Mouse (Mus musculus): Measurements from ENCODE around the gene Icam4.
"Not testable (repeated sequence)": the region's sequence is repeated elsewhere in the genome, so short reads cannot be mapped to it uniquely, and the experiment has no call there.

Gene Icam4

GRCm38 (mm10) chr9:21034481-21035085, 5.4 kb downstream of the Icam4 start:
- no peak for DNase-seq (ENCODE audit: low spot score in 2 of 2)

- no peak for DNase-seq (ENCODE audit: low spot score in 2 of 2)
Measured at GRCm38 (mm10) chr9:21035586-21035985, 6.4 kb downstream of the Icam4 start.

- no peak for DNase-seq (ENCODE audit: low spot score in 2 of 2)
Measured at GRCm38 (mm10) chr9:21036161-21036560, 7.0 kb downstream of the Icam4 start.

GRCm38 (mm10) chr9:21036666-21037065, 7.5 kb downstream of the Icam4 start:
- DNase-seq (ENCODE audit: low spot score in 2 of 2): no peak

- DNase-seq (ENCODE audit: low spot score in 2 of 2): no peak
Measured at GRCm38 (mm10) chr9:21037481-21037891, 8.3 kb downstream of the Icam4 start.

GRCm38 (mm10) chr9:21039779-21040178, 10.6 kb downstream of the Icam4 start:
- no peak for DNase-seq (ENCODE audit: low spot score in 2 of 2)

GRCm38 (mm10) chr9:21041308-21041707, 12.1 kb downstream of the Icam4 start:
- DNase-seq (ENCODE audit: low spot score in 2 of 2): no peak

- no peak for DNase-seq (ENCODE audit: low spot score in 2 of 2)
Measured at GRCm38 (mm10) chr9:21043563-21043962, 14.4 kb downstream of the Icam4 start.

GRCm38 (mm10) chr9:21044785-21045184, 15.6 kb downstream of the Icam4 start:
- DNase-seq (ENCODE audit: low spot score in 2 of 2): not testable (repeated sequence)

GRCm38 (mm10) chr9:21045235-21045634, 16.1 kb downstream of the Icam4 start:
- no peak for DNase-seq (ENCODE audit: low spot score in 2 of 2)

GRCm38 (mm10) chr9:21051578-21051977, 22.4 kb downstream of the Icam4 start:
- no peak for DNase-seq (ENCODE audit: low spot score in 2 of 2)

GRCm38 (mm10) chr9:21062928-21063327, 33.8 kb downstream of the Icam4 start:
- no peak for DNase-seq (ENCODE audit: low spot score in 2 of 2)

GRCm38 (mm10) chr9:21067006-21067684, 38.0 kb downstream of the Icam4 start, which contains the start of gene Zglp1:
TSS of gene Zglp1 (minus strand) at chr9:21067093.
- DNase-seq (ENCODE audit: low spot score in 2 of 2): no peak

GRCm38 (mm10) chr9:21072641-21073040, 43.5 kb downstream of the Icam4 start:
- no peak for DNase-seq (ENCODE audit: low spot score in 2 of 2)

GRCm38 (mm10) chr9:21073044-21073840, 44.1 kb downstream of the Icam4 start, which contains the start of the genes Gm49373 and Fdx1l:
TSS of gene Gm49373 (minus strand) at chr9:21073096.
TSS of gene Fdx1l (minus strand) at chr9:21073614.
- peak; percentile 65 to 79 for DNase-seq (ENCODE audit: low spot score in 2 of 2)

- no peak for DNase-seq (ENCODE audit: low spot score in 2 of 2)
Measured at GRCm38 (mm10) chr9:21074173-21074572, 45.0 kb downstream of the Icam4 start.

- DNase-seq (ENCODE audit: low spot score in 2 of 2): no peak
Measured at GRCm38 (mm10) chr9:21075625-21076024, 46.5 kb downstream of the Icam4 start.

Measured in spleen, postnatal 14 days (tissue).